Mouse (Mus musculus) midbrain, embryonic 13.5 days (tissue): Measurements from ENCODE around the gene Myrip. TPM values are rescaled to one million over a fixed set of nuclear protein-coding genes. Genes with fewer than 3 reads are reported as not detected.

Experiments
- ATAC-seq: fragments of 200-750 bp; cut with Nextera tagmentation; 2 replicates; pipeline ENCODE4 v1.8.0; 2017; ENCODE audit warnings: mild to moderate bottlenecking, moderate TSS enrichment, moderate library complexity
- H3K27ac ChIP-seq: fragments of 300-500 bp; sonication (generic); 2 replicates; pipeline ENCODE4 v1.5.1; 2015; ENCODE audit warnings: inconsistent platforms, mild to moderate bottlenecking, moderate library complexity
- H3K27me3 ChIP-seq: fragments of 300-500 bp; sonication (generic); 2 replicates; pipeline ENCODE4 v1.6.1; 2015; ENCODE audit warnings: mild to moderate bottlenecking, inconsistent platforms
- H3K36me3 ChIP-seq: fragments of 300-500 bp; sonication (generic); 2 replicates; pipeline ENCODE4 v1.6.1; 2015; ENCODE audit warnings: mild to moderate bottlenecking, inconsistent platforms
- H3K4me1 ChIP-seq: fragments of 300-500 bp; sonication (generic); replicated peaks from 2 replicates; pipeline ENCODE4 v1.6.1; 2015; ENCODE audit warnings: inconsistent platforms
- H3K4me2 ChIP-seq: fragments of 300-500 bp; sonication (generic); replicated peaks from 2 replicates; pipeline ENCODE4 v1.6.1; 2015; ENCODE audit warnings: moderate library complexity, mild to moderate bottlenecking, inconsistent platforms
- H3K4me3 ChIP-seq: fragments of 300-500 bp; sonication (generic); replicated peaks from 2 replicates; pipeline ENCODE4 v1.5.1; 2015; ENCODE audit warnings: mild to moderate bottlenecking, inconsistent platforms
- H3K9ac ChIP-seq: fragments of 300-500 bp; sonication (generic); replicated peaks from 2 replicates; pipeline ENCODE4 v1.6.1; 2015; ENCODE audit warnings: mild to moderate bottlenecking, inconsistent platforms
- H3K9me3 ChIP-seq: fragments of 300-500 bp; sonication (generic); 2 replicates; pipeline ENCODE4 v1.6.1; 2016; ENCODE audit warnings: mild to moderate bottlenecking, inconsistent platforms
- WGBS: fragments of 180-500 bp; shearing (Covaris S2); methylation state at CpG from one replicate; pipeline ENCODE4 v1.1.7; 2015; 5-methylcytosine and 5-hydroxymethylcytosine counted together
- polyA plus RNA-seq: library from polyadenylated mRNA; unstranded; fragments of >200 nt; fragmentation: Nextera tagmentation; extraction: Ambion mirVana; gene quantifications from 2 replicates; pipeline ENCODE4 v1.2.1, GENCODE M21; 2015

Myrip gene
- polyA plus RNA-seq, 1 experiment from 2014 or later = 2.5 TPM

GRCm38 (mm10) chr9:120519469-120520125 lies 218.3 kb downstream of the Myrip start:
- Histone ChIP-seq H3K4me1 (no peaks in the 10 kb centered on the region), H3K9ac (no peak overlapping the region), H3K36me3 (no peaks in the 10 kb centered on the region), H3K4me3 (no peak overlapping the region), H3K4me2 (no peak overlapping the region), H3K27me3 (no peaks in the 10 kb centered on the region), H3K9me3 (no peaks in the 10 kb centered on the region), H3K27ac (no peak overlapping the region)
- no peak for ATAC-seq
- 48% methylated on average over 19 of the region's 19 CpGs for WGBS

DNA sequence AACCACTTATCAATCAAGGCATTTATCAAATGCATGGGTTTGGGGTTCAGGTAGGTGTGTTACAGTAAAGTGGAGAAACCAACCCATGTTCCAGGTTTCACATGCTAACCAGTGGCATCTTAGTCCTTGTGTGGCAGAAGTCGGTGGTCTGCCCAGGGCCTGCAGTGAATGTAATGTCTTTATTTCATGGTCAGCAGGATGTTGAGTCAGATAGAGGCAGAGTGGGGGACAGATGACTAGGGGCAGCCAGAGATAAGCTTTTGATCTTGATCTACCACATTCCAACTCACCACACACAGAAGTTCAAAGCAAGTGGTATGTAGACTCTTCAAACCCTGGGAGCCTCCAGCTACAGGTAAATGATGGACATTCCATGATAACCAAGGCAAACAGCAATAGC lies 219.8 kb downstream of the Myrip start:
- Histone ChIP-seq H3K4me3 (no peak overlapping the region), H3K9ac (no peak overlapping the region), H3K36me3 (no peaks in the 10 kb centered on the region), H3K27ac (no peak overlapping the region), H3K27me3 (no peaks in the 10 kb centered on the region), H3K4me2 (no peak overlapping the region), H3K4me1 (no peaks in the 10 kb centered on the region), H3K9me3 (no peaks in the 10 kb centered on the region)
- 87% methylated on average over 1 of the region's 1 CpGs for WGBS
- no peak for ATAC-seq

Other genes with a start within 250 kb of the Myrip start
- gene Cx3cr1, start 231.6 kb upstream of the Myrip start, polyA plus RNA-seq = 6.1 and 6.6 TPM in 2 replicates
- not detected in 2 replicates for gene Ccr8, start 209.4 kb upstream of the Myrip start, polyA plus RNA-seq
- gene Slc25a38, start 191.1 kb upstream of the Myrip start, polyA plus RNA-seq = 37.2 and 39.2 TPM in 2 replicates
- 935 and 992 TPM in 2 replicates for gene Rpsa, start 173.8 kb upstream of the Myrip start, polyA plus RNA-seq
- 0.07 and 0.54 TPM in 2 replicates for gene Mobp, start 151.8 kb upstream of the Myrip start, polyA plus RNA-seq
- gene Eif1b, start 190.7 kb downstream of the Myrip start, polyA plus RNA-seq = 328 and 344 TPM in 2 replicates
- gene Entpd3, start 238.3 kb downstream of the Myrip start, polyA plus RNA-seq = 1.1 and 1.2 TPM in 2 replicates